Mouse (Mus musculus): ENCODE data around the gene Lrrc1. TPM values are rescaled to one million over a fixed set of nuclear protein-coding genes. Genes with fewer than 3 reads are reported as not detected.

Gene Lrrc1
- total RNA-seq, 2 experiments from 2014 or later, result 42.3 to 45.2 TPM

GRCm38 (mm10) chr9:77543351-77544321, 1.0 kb downstream of the Lrrc1 start:
- peak; percentile 66 for DNase-seq

- DNase-seq, result no peak
These were observed 3.1 kb downstream of the Lrrc1 start for GRCm38 (mm10) chr9:77541556-77541955.

DNA sequence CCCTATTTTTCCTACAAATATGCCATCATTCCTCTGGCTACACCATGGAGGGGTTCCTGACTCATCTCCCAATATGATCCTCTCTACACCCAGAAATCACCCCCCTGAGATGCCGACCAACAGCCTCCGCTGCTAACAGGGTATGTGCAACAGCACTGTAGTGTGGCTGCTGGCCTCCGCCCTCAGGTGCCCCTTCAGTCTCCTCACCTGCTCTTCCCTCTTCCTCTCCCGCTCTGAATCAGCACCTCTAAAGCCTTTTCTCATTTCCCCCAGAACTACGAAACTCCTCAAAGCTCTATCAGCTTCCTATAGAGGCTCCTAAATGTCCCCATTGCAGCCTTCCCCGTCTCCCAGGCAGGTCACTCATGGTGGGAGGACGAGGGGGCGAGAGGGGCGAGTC, 5.4 kb downstream of the Lrrc1 start:
- no peak for DNase-seq

GRCm38 (mm10) chr9:77537357-77537756, 7.3 kb downstream of the Lrrc1 start:
- no peak for DNase-seq

DNA sequence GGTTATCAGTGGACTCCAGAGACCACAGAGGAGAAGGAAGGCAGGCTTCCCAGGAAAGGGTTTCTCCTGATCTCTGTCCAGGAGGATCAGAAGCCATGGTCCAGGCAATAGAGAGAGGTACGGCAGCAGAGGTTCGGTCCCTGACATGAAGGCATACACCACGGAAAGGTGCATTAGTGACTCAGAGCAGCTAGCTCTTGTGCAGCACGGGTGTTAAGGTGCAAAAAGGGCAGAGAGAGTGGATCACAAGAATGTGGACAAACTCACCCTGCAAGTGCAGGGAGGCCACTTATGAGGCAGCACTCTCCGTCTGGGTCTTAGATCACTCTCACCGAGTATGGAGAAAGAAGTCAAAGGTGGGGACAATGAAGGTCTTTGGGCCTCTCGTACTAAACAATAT, 7.8 kb downstream of the Lrrc1 start:
- no peak for DNase-seq

GRCm38 (mm10) chr9:77536286-77536685, 8.4 kb downstream of the Lrrc1 start:
- no peak for DNase-seq

GRCm38 (mm10) chr9:77535021-77535744, 9.5 kb downstream of the Lrrc1 start:
- no peak for DNase-seq

DNA sequence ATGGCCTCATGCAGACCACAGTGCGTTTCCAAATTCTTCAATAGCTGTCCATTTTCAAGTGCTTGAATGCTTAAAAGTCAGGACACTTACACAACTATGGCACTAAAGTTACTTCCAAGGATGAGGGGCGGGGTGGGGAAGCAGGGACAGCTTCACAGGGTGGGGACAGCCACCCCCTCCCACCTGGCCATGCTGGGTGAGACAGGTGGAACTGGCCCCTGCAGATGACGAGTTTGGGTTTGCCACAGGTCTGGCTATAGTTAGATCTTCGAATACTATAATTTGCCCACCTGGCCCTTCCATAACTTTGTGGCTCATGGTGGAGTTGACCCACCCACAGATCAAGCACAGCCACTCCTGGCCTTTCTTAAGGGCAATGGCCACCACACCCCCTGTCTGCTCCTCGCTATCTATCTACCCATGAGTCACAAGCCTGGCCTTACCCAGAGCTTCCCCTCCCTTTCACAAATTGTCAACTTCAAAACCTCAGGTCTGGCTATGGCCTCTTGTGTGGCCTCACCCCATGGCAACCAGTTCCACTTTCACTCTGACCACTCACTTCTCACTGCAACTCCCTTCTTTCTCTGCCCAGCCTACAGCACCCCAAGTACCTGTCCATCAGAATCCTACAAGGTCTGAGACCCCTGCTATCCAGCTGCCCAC, 16.2 kb downstream of the Lrrc1 start:
- DNase-seq, result no peak

GRCm38 (mm10) chr9:77527170-77527569, 17.5 kb downstream of the Lrrc1 start:
- DNase-seq, result no peak

- DNase-seq, result peak; percentile 57
These were observed 18.0 kb downstream of the Lrrc1 start for GRCm38 (mm10) chr9:77526715-77527114.

DNA sequence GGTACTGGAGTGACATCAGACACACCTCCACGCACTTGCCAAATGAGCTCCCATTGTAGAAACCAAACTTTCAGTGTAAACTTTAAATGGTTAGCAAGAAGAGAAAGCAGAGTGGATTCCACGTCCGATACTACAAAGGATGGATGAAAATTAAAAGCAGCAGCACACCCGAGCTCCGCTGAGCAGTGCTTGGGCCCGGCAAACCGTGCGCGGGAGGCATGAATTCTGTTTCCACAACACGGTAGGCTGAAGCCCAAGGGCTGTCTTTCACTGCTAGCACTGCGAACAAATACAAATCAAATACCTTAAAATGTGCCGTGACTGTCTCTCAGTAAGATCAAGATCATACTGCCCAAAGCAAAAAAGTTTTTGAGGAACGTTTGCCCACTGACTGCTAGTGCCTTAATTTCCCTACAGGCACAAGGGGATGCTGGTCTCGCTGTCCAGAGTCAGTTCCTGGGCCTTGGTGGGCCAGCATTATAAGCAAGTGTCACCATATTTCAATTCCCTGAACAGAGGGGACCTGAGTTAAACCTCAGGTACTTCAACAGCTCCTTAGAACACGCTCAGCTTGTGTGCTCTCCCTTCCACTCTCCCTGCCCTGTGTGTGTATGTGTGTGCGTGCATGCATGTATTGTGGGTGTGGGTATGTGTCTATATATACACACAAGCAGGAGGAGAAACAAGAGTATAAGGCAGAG, 18.9 kb downstream of the Lrrc1 start:
- no peak for DNase-seq

DNA sequence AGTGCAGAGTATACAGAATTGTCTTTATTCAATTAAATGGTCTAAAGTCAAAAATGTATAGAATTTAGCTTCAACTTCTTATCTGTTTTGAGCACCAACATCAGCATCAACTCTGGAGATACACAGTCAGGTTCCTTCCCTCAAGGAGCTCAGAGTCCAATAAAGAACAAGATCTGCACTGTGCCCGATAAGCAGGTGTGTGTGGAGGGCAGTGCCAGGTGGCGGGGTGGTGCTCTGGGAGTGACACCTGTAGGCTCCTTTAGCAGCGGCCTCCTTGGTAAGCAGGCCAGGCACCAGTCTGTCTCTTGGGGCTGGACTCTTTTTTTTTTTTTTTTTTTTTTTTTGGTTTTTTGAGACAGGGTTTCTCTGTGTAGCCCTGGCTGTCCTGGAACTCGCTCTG, 20.9 kb downstream of the Lrrc1 start:
- no peak for DNase-seq

- DNase-seq, result no peak
These were observed 22.2 kb downstream of the Lrrc1 start for GRCm38 (mm10) chr9:77522476-77522875.

- DNase-seq, result no peak
These were observed 25.5 kb downstream of the Lrrc1 start for GRCm38 (mm10) chr9:77519198-77519597.

GRCm38 (mm10) chr9:77516782-77517364, 27.8 kb downstream of the Lrrc1 start:
- no peak for DNase-seq

GRCm38 (mm10) chr9:77513892-77514291, 30.8 kb downstream of the Lrrc1 start:
- no peak for DNase-seq

DNA sequence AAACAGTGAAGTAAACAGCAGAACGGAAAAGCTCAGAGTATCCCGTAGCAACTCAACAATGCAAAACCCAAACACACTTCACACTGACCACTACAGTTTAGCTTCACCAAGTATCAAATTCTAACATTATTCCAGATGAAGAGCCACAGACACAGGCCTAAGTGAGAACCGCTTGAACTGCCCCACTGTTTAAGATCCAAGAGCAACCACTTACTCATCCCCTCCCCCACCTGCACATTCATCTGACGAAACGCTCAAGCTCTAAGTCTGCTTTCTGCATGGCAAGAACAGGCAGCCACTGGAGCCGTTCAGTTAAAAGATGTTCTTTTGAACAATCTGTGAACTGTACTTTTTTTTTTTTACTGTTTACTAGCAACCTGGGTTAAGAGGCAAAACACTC, 32.5 kb downstream of the Lrrc1 start:
- no peak for DNase-seq

- DNase-seq, result no peak
These were observed 34.1 kb downstream of the Lrrc1 start for GRCm38 (mm10) chr9:77510574-77510973.

DNA sequence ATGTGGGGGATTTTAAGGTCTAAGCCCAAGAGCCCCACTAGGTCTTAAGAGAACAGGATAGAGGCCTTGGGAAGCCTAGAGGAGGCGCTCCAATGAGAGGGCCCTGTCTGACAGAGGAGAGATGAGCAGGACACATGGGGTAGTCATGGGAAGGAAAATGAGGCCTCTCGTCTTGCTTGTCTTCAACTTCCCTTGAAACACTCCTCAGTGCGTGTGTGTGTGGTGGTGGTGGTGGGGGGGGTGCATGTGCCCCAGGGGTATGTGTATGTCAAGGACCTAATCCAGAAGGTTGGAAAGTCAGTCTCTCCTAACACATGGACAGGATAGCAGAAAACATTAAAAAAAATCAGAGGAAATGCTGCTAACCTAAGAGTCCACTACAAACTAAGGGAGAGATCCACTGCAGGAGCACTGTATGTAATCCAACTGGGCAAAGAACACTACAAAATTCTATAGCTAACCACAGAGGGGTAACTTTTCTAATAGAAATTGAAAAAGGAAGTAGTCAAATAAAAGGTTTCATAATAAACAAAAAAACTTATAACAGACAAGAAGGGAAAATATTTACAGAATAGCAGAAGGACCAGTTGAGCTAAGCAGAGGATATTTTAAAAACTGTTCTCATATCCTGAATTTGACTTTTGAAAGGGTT, 36.8 kb downstream of the Lrrc1 start:
- no peak for DNase-seq

DNA sequence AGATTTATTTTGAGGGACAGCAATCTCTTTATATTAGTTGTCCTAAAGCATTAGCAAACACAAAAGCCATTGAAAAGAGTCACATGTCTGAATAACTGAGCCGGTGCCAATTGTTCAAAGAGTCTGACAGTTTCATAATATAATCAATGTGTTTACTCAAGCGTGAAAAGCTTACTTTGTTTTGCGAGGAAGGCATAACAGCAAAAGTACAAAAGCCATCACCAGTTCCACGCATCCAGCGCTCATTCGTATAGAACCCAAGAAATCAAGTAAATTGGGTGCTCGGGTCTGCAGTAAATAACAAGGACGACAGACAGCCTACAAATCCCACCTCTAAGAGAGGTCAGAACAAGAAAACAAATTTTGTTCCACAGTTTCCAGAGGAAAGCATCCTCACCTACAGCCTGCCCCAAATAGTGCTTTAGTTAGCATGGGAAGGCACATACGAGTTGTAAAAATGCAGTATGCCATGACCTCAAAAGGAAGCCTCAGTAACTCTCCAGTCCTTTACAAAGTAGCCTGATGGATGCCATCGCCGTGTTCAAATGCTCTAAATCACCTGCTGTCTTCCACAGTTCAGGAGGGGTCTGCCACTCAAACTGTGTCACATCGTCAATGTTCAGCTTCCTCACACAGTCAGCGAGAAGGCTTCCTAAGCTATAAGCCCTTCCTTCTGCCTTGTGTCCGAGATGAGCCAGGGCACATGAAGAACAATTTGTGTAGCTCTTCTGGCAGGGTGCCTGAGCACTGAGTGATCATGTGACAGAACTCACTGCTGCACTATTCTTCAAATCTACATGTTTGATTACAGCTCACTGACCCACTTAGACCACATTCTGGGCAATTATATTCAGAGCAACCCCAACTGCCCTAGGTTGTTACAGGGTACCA, 41.9 kb downstream of the Lrrc1 start:
- peak; percentile 58 for DNase-seq

Data from heart, postnatal 4 days (tissue).